Mouse (Mus musculus) hindbrain, embryonic 16.5 days (tissue): ENCODE measurements at regions not wholly inside any gene's neighbourhood (a gene's known extent, or its start where the extent isn't known, plus 50 kb on each side); places are given as distances from the start of the nearest gene placed in this dataset.

Experiments
- ATAC-seq: fragments of 200-750 bp; cut with Nextera tagmentation; 2 replicates; pipeline ENCODE4 v1.8.0; 2017; ENCODE audit warnings: moderate TSS enrichment, moderate library complexity
- H3K27ac ChIP-seq: fragments of 300-500 bp; sonication (generic); 2 replicates; pipeline ENCODE4 v1.5.1; 2014; ENCODE audit warnings: low read depth, mild to moderate bottlenecking, control low read depth, low read length, moderate library complexity
- H3K27me3 ChIP-seq: fragments of 300-500 bp; sonication (generic); replicated peaks from 2 replicates; pipeline ENCODE4 v1.6.1; 2014; ENCODE audit warnings: low read length; ENCODE audit not compliant: control insufficient read depth, insufficient read depth
- H3K36me3 ChIP-seq: fragments of 300-500 bp; sonication (generic); 2 replicates; pipeline ENCODE4 v1.6.1; 2014; ENCODE audit warnings: mild to moderate bottlenecking, low read length, moderate library complexity, mixed read lengths; ENCODE audit not compliant: control insufficient read depth, insufficient read depth
- H3K4me1 ChIP-seq: fragments of 300-500 bp; sonication (generic); 2 replicates; pipeline ENCODE4 v1.6.1; 2014; ENCODE audit warnings: low read depth, low read length; ENCODE audit not compliant: control insufficient read depth, insufficient read depth
- H3K4me2 ChIP-seq: fragments of 300-500 bp; sonication (generic); 2 replicates; pipeline ENCODE4 v1.6.1; 2014; ENCODE audit warnings: mild to moderate bottlenecking, low read length, control low read depth, moderate library complexity
- H3K4me3 ChIP-seq: fragments of 300-500 bp; sonication (generic); 2 replicates; pipeline ENCODE4 v1.5.1; 2014; ENCODE audit warnings: mild to moderate bottlenecking, low read length, control low read depth, moderate library complexity
- H3K9ac ChIP-seq: fragments of 300-500 bp; sonication (generic); 2 replicates; pipeline ENCODE4 v1.6.1; 2014; ENCODE audit warnings: low read depth, mild to moderate bottlenecking, control low read depth, low read length, moderate library complexity
- H3K9me3 ChIP-seq: fragments of 300-500 bp; sonication (generic); 2 replicates; pipeline ENCODE4 v1.6.1; 2014; ENCODE audit warnings: mild to moderate bottlenecking, low read length, moderate library complexity; ENCODE audit not compliant: control insufficient read depth
- WGBS: fragments of 180-500 bp; shearing (Covaris S2); extraction: QIAGEN DNeasy Blood & Tissue Kit; methylation state at CpG from one replicate; pipeline ENCODE4 v1.1.7; 2014; 5-methylcytosine and 5-hydroxymethylcytosine counted together

- H3K36me3 ChIP-seq: no peaks in the 10 kb centered on the region
- WGBS: 87% methylated on average over 6 of the region's 6 CpGs
Observed at GRCm38 (mm10) chr16:12931111-12931510, 178.4 kb upstream of the Ercc4 start.

GRCm38 (mm10) chr16:12932959-12933358 is 176.5 kb upstream of the Ercc4 start:
- Histone ChIP-seq H3K4me1 (no peaks in the 10 kb centered on the region), H3K4me2 (no peak overlapping the region), H3K9ac (no peak overlapping the region), H3K36me3 (no peaks in the 10 kb centered on the region), H3K9me3 (no peaks in the 10 kb centered on the region), H3K27ac (no peak overlapping the region), H3K27me3 (no peaks in the 10 kb centered on the region), H3K4me3 (no peak overlapping the region)
- no peak for ATAC-seq
- 99% methylated on average over 3 of the region's 3 CpGs for WGBS

More at GRCm38 (mm10) chr16:12931111-12931510, 178.4 kb upstream of the Ercc4 start:
- Histone ChIP-seq H3K9me3 (no peaks in the 10 kb centered on the region), H3K4me1 (no peaks in the 10 kb centered on the region), H3K4me2 (no peak overlapping the region), H3K27me3 (no peaks in the 10 kb centered on the region), H3K9ac (no peak overlapping the region), H3K27ac (no peak overlapping the region), H3K4me3 (no peak overlapping the region)
- ATAC-seq: no peak

- H3K4me1 ChIP-seq: no peaks in the 10 kb centered on the region
- H3K4me3 ChIP-seq: no peak overlapping the region
- H3K27ac ChIP-seq: no peak overlapping the region
- no peak overlapping the region for H3K4me2 ChIP-seq
- H3K9me3 ChIP-seq: no peaks in the 10 kb centered on the region
- H3K36me3 ChIP-seq: no peaks in the 10 kb centered on the region
- no peak overlapping the region for H3K9ac ChIP-seq
- WGBS: 74% methylated on average over 7 of the region's 7 CpGs
- ATAC-seq: no peak
- no peaks in the 10 kb centered on the region for H3K27me3 ChIP-seq
Observed at GRCm38 (mm10) chr16:12934586-12934985, 174.9 kb upstream of the Ercc4 start.

- no peak overlapping the region for H3K4me2 ChIP-seq
- H3K4me3 ChIP-seq: no peak overlapping the region
- WGBS: 55% methylated on average over 2 of the region's 2 CpGs
- H3K9me3 ChIP-seq: no peaks in the 10 kb centered on the region
- H3K9ac ChIP-seq: no peak overlapping the region
- H3K27me3 ChIP-seq: no peaks in the 10 kb centered on the region
- no peaks in the 10 kb centered on the region for H3K36me3 ChIP-seq
- ATAC-seq: no peak
- no peaks in the 10 kb centered on the region for H3K4me1 ChIP-seq
- no peak overlapping the region for H3K27ac ChIP-seq
Observed at GRCm38 (mm10) chr16:12935266-12935665, 174.2 kb upstream of the Ercc4 start.

- Histone ChIP-seq H3K4me3 (no peak overlapping the region), H3K9ac (no peak overlapping the region), H3K9me3 (no peaks in the 10 kb centered on the region), H3K27me3 (no peaks in the 10 kb centered on the region), H3K4me2 (no peak overlapping the region), H3K36me3 (no peaks in the 10 kb centered on the region), H3K4me1 (no peaks in the 10 kb centered on the region), H3K27ac (no peak overlapping the region)
- no peak for ATAC-seq
- WGBS: 76% methylated on average over 2 of the region's 2 CpGs
Observed at GRCm38 (mm10) chr16:12936571-12936970, 172.9 kb upstream of the Ercc4 start.

GRCm38 (mm10) chr16:12938563-12938962 is 170.9 kb upstream of the Ercc4 start:
- no peaks in the 10 kb centered on the region for H3K4me1 ChIP-seq
- H3K9me3 ChIP-seq: no peaks in the 10 kb centered on the region
- ATAC-seq: no peak
- WGBS: 100% methylated on average over 2 of the region's 2 CpGs
- no peak overlapping the region for H3K9ac ChIP-seq
- H3K27ac ChIP-seq: no peak overlapping the region
- H3K36me3 ChIP-seq: no peaks in the 10 kb centered on the region
- H3K4me3 ChIP-seq: no peak overlapping the region
- H3K4me2 ChIP-seq: no peak overlapping the region
- no peaks in the 10 kb centered on the region for H3K27me3 ChIP-seq

- H3K27ac ChIP-seq: no peak overlapping the region
- no peaks in the 10 kb centered on the region for H3K4me1 ChIP-seq
- H3K9ac ChIP-seq: no peak overlapping the region
- H3K9me3 ChIP-seq: no peaks in the 10 kb centered on the region; the same call in 1 of the 2 replicates
- H3K27me3 ChIP-seq: no peaks in the 10 kb centered on the region
- H3K4me2 ChIP-seq: no peak overlapping the region
- ATAC-seq: no peak
- 92% methylated on average over 5 of the region's 5 CpGs for WGBS
- H3K4me3 ChIP-seq: no peak overlapping the region
- H3K36me3 ChIP-seq: no peaks in the 10 kb centered on the region
Observed at GRCm38 (mm10) chr16:12951176-12951575, 158.3 kb upstream of the Ercc4 start.

GRCm38 (mm10) chr16:12954028-12954427 is 155.5 kb upstream of the Ercc4 start:
- no peak for ATAC-seq
- Histone ChIP-seq H3K9ac (no peak overlapping the region), H3K4me2 (no peak overlapping the region), H3K36me3 (no peaks in the 10 kb centered on the region), H3K27me3 (no peaks in the 10 kb centered on the region), H3K4me1 (no peaks in the 10 kb centered on the region), H3K4me3 (no peak overlapping the region), H3K9me3 (no peaks in the 10 kb centered on the region; the same call in 1 of the 2 replicates), H3K27ac (no peak overlapping the region)
- 76% methylated on average over 8 of the region's 8 CpGs for WGBS

- Histone ChIP-seq H3K27ac (no peak overlapping the region), H3K36me3 (no peaks in the 10 kb centered on the region), H3K4me3 (no peak overlapping the region), H3K4me2 (no peak overlapping the region), H3K27me3 (no peaks in the 10 kb centered on the region), H3K9ac (no peak overlapping the region), H3K9me3 (no peaks in the 10 kb centered on the region; the same call in 1 of the 2 replicates), H3K4me1 (no peaks in the 10 kb centered on the region)
- ATAC-seq: no peak
- WGBS: 68% methylated on average over 3 of the region's 3 CpGs
Observed at GRCm38 (mm10) chr16:12956416-12956815, 153.1 kb upstream of the Ercc4 start.

GRCm38 (mm10) chr16:12960885-12961284 is 148.6 kb upstream of the Ercc4 start:
- no peak overlapping the region for H3K27ac ChIP-seq
- WGBS: 43% methylated on average over 5 of the region's 5 CpGs
- no peak for ATAC-seq
- H3K4me3 ChIP-seq: no peak overlapping the region
- H3K4me1 ChIP-seq: no peaks in the 10 kb centered on the region
- H3K36me3 ChIP-seq: no peaks in the 10 kb centered on the region
- no peak overlapping the region for H3K4me2 ChIP-seq
- no peaks in the 10 kb centered on the region for H3K27me3 ChIP-seq
- no peaks in the 10 kb centered on the region for H3K9me3 ChIP-seq
- no peak overlapping the region for H3K9ac ChIP-seq
